In the genomic region with DNA sequence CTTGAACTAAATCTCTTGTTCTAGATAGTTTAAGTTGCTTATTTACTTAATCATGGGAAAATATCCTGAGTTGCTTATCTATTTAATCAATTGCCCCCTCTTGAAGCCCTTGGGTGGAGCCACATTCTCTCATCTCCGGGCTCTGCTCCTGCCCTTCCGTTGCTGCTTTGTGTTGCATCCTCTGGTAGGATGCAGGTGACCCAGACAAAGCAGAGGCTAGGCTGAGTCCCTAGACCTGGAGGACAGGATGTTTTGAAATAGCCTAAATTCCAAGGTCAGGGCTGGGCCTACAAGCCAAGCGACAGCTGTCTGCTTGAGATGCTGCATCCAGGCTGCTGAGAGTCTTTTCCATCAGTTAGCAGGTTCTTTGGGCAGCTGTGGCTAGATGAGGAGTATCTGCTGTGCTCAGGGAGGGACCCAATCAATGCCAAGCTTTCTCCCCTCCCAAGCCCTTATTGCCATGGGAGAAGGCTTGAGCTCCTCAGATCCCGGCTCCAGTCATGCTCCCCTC, we compare ENCODE assay signal across 11 mouse cellular contexts. TPM values are rescaled to one million over a fixed set of nuclear protein-coding genes. Genes with fewer than 3 reads are reported as not detected.
DNase-seq lines count a peak whose midpoint lies in the region; ATAC-seq and TF ChIP-seq lines count a peak whose summit lies in the region.
"Had no signal": no experiment of that assay in that cellular context is flagged by ENCODE, and none has a peak within 500 bp of the region (broad histone marks: within the 10 kb centered on the region; RNA-seq: fewer than 3 reads in every experiment).

No protein-coding gene starts in this region.

- no peak overlapping the region for H3K9ac ChIP-seq in hindbrain, embryonic 12.5 days
- no peak overlapping the region for H3K9ac ChIP-seq in hindbrain, embryonic 15.5 days
- H3K9ac ChIP-seq in stomach, postnatal 0 days (ENCODE audit: low read length) = no peak overlapping the region

- 83% methylated on average over 4 of the region's 4 CpGs for WGBS in hindbrain, embryonic 10.5 days
- WGBS in hindbrain, embryonic 12.5 days = 87% methylated on average over 4 of the region's 4 CpGs
- 83% methylated on average over 4 of the region's 4 CpGs for WGBS in hindbrain, embryonic 15.5 days
- 70% methylated on average over 4 of the region's 4 CpGs for WGBS in stomach, postnatal 0 days

- no peak overlapping the region for H3K4me3 ChIP-seq in hindbrain, embryonic 10.5 days
- H3K4me3 ChIP-seq in hindbrain, embryonic 12.5 days = no peak overlapping the region
- peak overlapping the region; percentile 34 for H3K4me3 ChIP-seq in testis, adult 2 months (ENCODE audit: control insufficient read depth, low read depth, low read length)
- H3K4me3 ChIP-seq in hindbrain, embryonic 15.5 days = no peak overlapping the region
- no peak overlapping the region for H3K4me3 ChIP-seq in stomach, postnatal 0 days (ENCODE audit: low read depth, low read length)

- H3K9me3 ChIP-seq in hindbrain, embryonic 10.5 days = no peaks in the 10 kb centered on the region
- no peaks in the 10 kb centered on the region for H3K9me3 ChIP-seq in hindbrain, embryonic 12.5 days (replicated peaks)
- no peaks in the 10 kb centered on the region for H3K9me3 ChIP-seq in hindbrain, embryonic 15.5 days
- no peaks in the 10 kb centered on the region for H3K9me3 ChIP-seq in stomach, postnatal 0 days (ENCODE audit: control insufficient read depth, low read length)

- no peak for ATAC-seq in hindbrain, embryonic 12.5 days (ENCODE audit: low FRiP score)
- ATAC-seq in hindbrain, embryonic 15.5 days (ENCODE audit: low FRiP score, low read depth) = no peak
- ATAC-seq in stomach, postnatal 0 days (ENCODE audit: low FRiP score, low TSS enrichment) = peak; percentile 8; the same call in 1 of the 2 replicates
- ATAC-seq in inflammation-experienced regulatory T-cells, adult 6 months = no peak
- ATAC-seq: midbrain, embryonic 16.5 days had no signal

- no peak for TF ChIP-seq EP300 in stomach, postnatal 0 days (optimal IDR thresholded peaks at IDR 0.05)

- no peak for DNase-seq in hindbrain, embryonic 10.5 days (ENCODE audit: low spot score)
- DNase-seq in testis, postnatal 14 days (ENCODE audit: low spot score) = no peak
- no peak for DNase-seq in stomach, postnatal 0 days (ENCODE audit: low spot score)
- no peak for DNase-seq in spleen, postnatal 4 days (ENCODE audit: low spot score in 2 of 2)
- DNase-seq: adrenal gland, postnatal 14 days; embryo, embryonic 11 days had no signal

- H3K4me2 ChIP-seq in hindbrain, embryonic 12.5 days (replicated peaks) = no peak overlapping the region
- no peak overlapping the region for H3K4me2 ChIP-seq in hindbrain, embryonic 15.5 days
- H3K4me2 ChIP-seq in stomach, postnatal 0 days (replicated peaks; ENCODE audit: low read depth) = no peak overlapping the region

- peaks cover 98% of the 10 kb centered on the region for H3K36me3 ChIP-seq in hindbrain, embryonic 10.5 days
- peaks cover 80% of the 10 kb centered on the region for H3K36me3 ChIP-seq in hindbrain, embryonic 12.5 days
- H3K36me3 ChIP-seq in testis, adult 2 months (ENCODE audit: control insufficient read depth, insufficient read depth, low read length) = no peaks in the 10 kb centered on the region
- peaks cover 32% of the 10 kb centered on the region for H3K36me3 ChIP-seq in hindbrain, embryonic 15.5 days
- H3K36me3 ChIP-seq in stomach, postnatal 0 days (ENCODE audit: control insufficient read depth, insufficient read depth, low read length) = no peaks in the 10 kb centered on the region

- no peak for TF ChIP-seq CTCF in testis, adult 2 months (IDR thresholded peaks at IDR 0.05; ENCODE audit: control insufficient read depth, insufficient read depth, insufficient replicate concordance, low read depth, low read length)
- TF ChIP-seq CTCF in stomach, postnatal 0 days (IDR thresholded peaks at IDR 0.05; ENCODE audit: low read depth) = no peak

- no peaks in the 10 kb centered on the region for H3K27me3 ChIP-seq in hindbrain, embryonic 10.5 days (ENCODE audit: insufficient read depth, poor library complexity, severe bottlenecking)
- no peaks in the 10 kb centered on the region for H3K27me3 ChIP-seq in hindbrain, embryonic 12.5 days
- no peaks in the 10 kb centered on the region for H3K27me3 ChIP-seq in testis, adult 2 months (ENCODE audit: control insufficient read depth, insufficient read depth, low read length)
- no peaks in the 10 kb centered on the region for H3K27me3 ChIP-seq in hindbrain, embryonic 15.5 days
- no peaks in the 10 kb centered on the region for H3K27me3 ChIP-seq in stomach, postnatal 0 days (ENCODE audit: control insufficient read depth, insufficient read depth, low read length)

- peak overlapping the region; percentile 59 for H3K27ac ChIP-seq in hindbrain, embryonic 10.5 days
- H3K27ac ChIP-seq in hindbrain, embryonic 12.5 days = no peak overlapping the region
- no peak overlapping the region for H3K27ac ChIP-seq in testis, adult 2 months (ENCODE audit: control insufficient read depth, insufficient read depth, low read depth, low read length)
- H3K27ac ChIP-seq in hindbrain, embryonic 15.5 days (replicated peaks) = 0 out of 2 replicates have a peak overlapping the region, but pooled peaks have one; percentile 9
- H3K27ac ChIP-seq in stomach, postnatal 0 days (replicated peaks) = 0 out of 2 replicates have a peak overlapping the region, but pooled peaks have one; percentile 30

- TF ChIP-seq POLR2A in testis, adult 2 months (IDR thresholded peaks at IDR 0.05; ENCODE audit: control insufficient read depth, low read depth, low read length) = no peak

- peaks cover 42% of the 10 kb centered on the region for H3K4me1 ChIP-seq in hindbrain, embryonic 10.5 days (replicated peaks)
- peaks cover 20% of the 10 kb centered on the region for H3K4me1 ChIP-seq in hindbrain, embryonic 12.5 days
- H3K4me1 ChIP-seq in testis, adult 2 months (ENCODE audit: control insufficient read depth, insufficient read depth, low read length) = peaks cover 32% of the 10 kb centered on the region
- H3K4me1 ChIP-seq in hindbrain, embryonic 15.5 days (replicated peaks) = peaks cover 43% of the 10 kb centered on the region
- H3K4me1 ChIP-seq in stomach, postnatal 0 days (replicated peaks; ENCODE audit: control insufficient read depth, insufficient read depth) = no peaks in the 10 kb centered on the region

RNA-seq across cellular contexts. Expression of a gene that starts 9.0 kb away (rescaled TPM):
- polyA plus RNA-seq in hindbrain, embryonic 10.5 days (2016; fragmentation: Nextera tagmentation; extraction: Ambion mirVana) = 21.1 and 27.4 TPM in 2 replicates
- 34.4 and 35.3 TPM in 2 replicates for polyA plus RNA-seq in hindbrain, embryonic 12.5 days (2016; fragmentation: Nextera tagmentation; extraction: Ambion mirVana)
- 3.9 and 4.3 TPM in 2 replicates for polyA plus RNA-seq in testis, adult 2 months (2012; rRNA removed)
- 35.0 and 38.0 TPM in 2 replicates for polyA plus RNA-seq in hindbrain, embryonic 15.5 days (2015; fragmentation: Nextera tagmentation; extraction: Ambion mirVana)
- 3.4 and 3.5 TPM in 2 replicates for polyA plus RNA-seq in stomach, postnatal 0 days (2015; fragmentation: Nextera tagmentation; extraction: Ambion mirVana)
- polyA plus RNA-seq in inflammation-experienced regulatory T-cells, adult 6 months (2017; shearing (Covaris generic)) = under 1 TPM in 1 of 3 experiments, not detected in 2; 0.21 TPM

RNA-seq across cellular contexts. Expression of a gene that starts 38.8 kb away (rescaled TPM):
- polyA plus RNA-seq in hindbrain, embryonic 10.5 days (2016; fragmentation: Nextera tagmentation; extraction: Ambion mirVana) = 14.7 and 14.8 TPM in 2 replicates
- polyA plus RNA-seq in hindbrain, embryonic 12.5 days (2016; fragmentation: Nextera tagmentation; extraction: Ambion mirVana) = 15.8 and 17.0 TPM in 2 replicates
- polyA plus RNA-seq in testis, adult 2 months (2012; rRNA removed) = 188 and 191 TPM in 2 replicates
- polyA plus RNA-seq in hindbrain, embryonic 15.5 days (2015; fragmentation: Nextera tagmentation; extraction: Ambion mirVana) = 11.4 and 12.0 TPM in 2 replicates
- polyA plus RNA-seq in stomach, postnatal 0 days (2015; fragmentation: Nextera tagmentation; extraction: Ambion mirVana) = 3.9 and 4.3 TPM in 2 replicates
- polyA plus RNA-seq in inflammation-experienced regulatory T-cells, adult 6 months (2017; shearing (Covaris generic)) = 1 to 10 TPM; 3.8 to 7.2 (median 7.1) TPM

RNA-seq across cellular contexts. Expression of a gene that starts 46.7 kb away (rescaled TPM):
- polyA plus RNA-seq in hindbrain, embryonic 10.5 days (2016; fragmentation: Nextera tagmentation; extraction: Ambion mirVana) = not detected in 2 replicates
- not detected in 2 replicates for polyA plus RNA-seq in hindbrain, embryonic 12.5 days (2016; fragmentation: Nextera tagmentation; extraction: Ambion mirVana)
- polyA plus RNA-seq in testis, adult 2 months (2012; rRNA removed) = 75.3 and 76.4 TPM in 2 replicates
- polyA plus RNA-seq in hindbrain, embryonic 15.5 days (2015; fragmentation: Nextera tagmentation; extraction: Ambion mirVana) = not detected in 2 replicates
- not detected in 2 replicates for polyA plus RNA-seq in stomach, postnatal 0 days (2015; fragmentation: Nextera tagmentation; extraction: Ambion mirVana)
- polyA plus RNA-seq in inflammation-experienced regulatory T-cells, adult 6 months (2017; shearing (Covaris generic)) = not detected
- polyA plus RNA-seq: midbrain, embryonic 16.5 days had no signal

Comparison
In these comparisons a context has a peak if more than half of its experiments do, and no peak if none do; other contexts are left out.
1. H3K27ac ChIP-seq: peak in hindbrain, embryonic 10.5 days (single experiment), hindbrain, embryonic 15.5 days (single experiment) and stomach, postnatal 0 days (single experiment); none in hindbrain, embryonic 12.5 days (single experiment) and testis, adult 2 months (single experiment).
2. RNA of a gene that starts 38.8 kb away (polyA plus RNA-seq): 188 to 191 TPM in testis, adult 2 months; 15.8 to 17.0 TPM in hindbrain, embryonic 12.5 days, 14.7 to 14.8 TPM in hindbrain, embryonic 10.5 days, 11.4 to 12.0 TPM in hindbrain, embryonic 15.5 days, 3.8 to 7.2 TPM in inflammation-experienced regulatory T-cells, adult 6 months and 3.9 to 4.3 TPM in stomach, postnatal 0 days; every median in the first group is over 10 times any median in the second.
3. RNA of a gene that starts 46.7 kb away (polyA plus RNA-seq): 75.3 to 76.4 TPM in testis, adult 2 months; not detected in hindbrain, embryonic 10.5 days, not detected in hindbrain, embryonic 12.5 days, not detected in hindbrain, embryonic 15.5 days, not detected in stomach, postnatal 0 days and not detected in inflammation-experienced regulatory T-cells, adult 6 months; every median in the first group is over 10 times any median in the second.